Mouse (Mus musculus): Measurements from ENCODE around the gene Ptk6.

GRCm38 (mm10) chr2:181238861-181239260 lies 36.3 kb upstream of the Ptk6 start:
- TF ChIP-seq POLR2A (IDR thresholded peaks at IDR 0.05; ENCODE audit: extremely low read depth, insufficient read depth, low read length) (no peak), CTCF (IDR thresholded peaks at IDR 0.05; ENCODE audit: extremely low read depth, insufficient read depth, low read length) (no peak)

All from cortical plate, adult 2 months (tissue).